Mouse (Mus musculus): ENCODE measurements around the gene Tspan17. TPM values are rescaled to one million over a fixed set of nuclear protein-coding genes. Genes with fewer than 3 reads are reported as not detected.
"Not testable (repeated sequence)": the region's sequence is repeated elsewhere in the genome, so short reads cannot be mapped to it uniquely, and the experiment has no call there.

Tspan17 gene
- polyA plus RNA-seq, 1 experiment from 2014 or later = 5.2 TPM

GRCm38 (mm10) chr13:54781086-54781485 is 8.1 kb upstream of the Tspan17 start:
- WGBS = 76% methylated on average over 3 of the region's 3 CpGs
- Histone ChIP-seq H3K27ac (no peak overlapping the region), H3K4me3 (no peak overlapping the region), H3K36me3 (no peaks in the 10 kb centered on the region), H3K9me3 (no peaks in the 10 kb centered on the region), H3K27me3 (ENCODE audit: insufficient read depth, poor library complexity, severe bottlenecking) (peaks cover 1% of the 10 kb centered on the region; the same call in 1 of the 2 replicates), H3K4me1 (no peaks in the 10 kb centered on the region)
- DNase-seq (ENCODE audit: low spot score) = no peak

GRCm38 (mm10) chr13:54783235-54783634 is 5.9 kb upstream of the Tspan17 start:
- WGBS = 41% methylated on average over 2 of the region's 2 CpGs
- H3K27ac ChIP-seq = no peak overlapping the region
- H3K36me3 ChIP-seq = no peaks in the 10 kb centered on the region
- H3K4me1 ChIP-seq = no peaks in the 10 kb centered on the region
- H3K9me3 ChIP-seq = no peaks in the 10 kb centered on the region
- H3K27me3 ChIP-seq (ENCODE audit: insufficient read depth, poor library complexity, severe bottlenecking) = peaks cover 9% of the 10 kb centered on the region; the same call in 1 of the 2 replicates
- DNase-seq (ENCODE audit: low spot score) = no peak
- H3K4me3 ChIP-seq = no peak overlapping the region

GRCm38 (mm10) chr13:54783698-54784097 is 5.5 kb upstream of the Tspan17 start, which contains the start of gene Eif4e1b:
Eif4e1b (plus strand) TSS chr13:54783998.
- H3K27ac ChIP-seq = no peak within 1 kb of the TSS
- no peaks in the 10 kb centered on the region for H3K36me3 ChIP-seq
- 75% methylated on average over 4 of the region's 4 CpGs for WGBS
- H3K9me3 ChIP-seq = no peaks in the 10 kb centered on the region
- peaks cover 9% of the 10 kb centered on the region; the same call in 1 of the 2 replicates for H3K27me3 ChIP-seq (ENCODE audit: insufficient read depth, poor library complexity, severe bottlenecking)
- DNase-seq (ENCODE audit: low spot score) = no peak
- H3K4me3 ChIP-seq = no peak within 1 kb of the TSS
- peaks cover under 1% of the 10 kb centered on the region; the same call in 1 of the 2 replicates for H3K4me1 ChIP-seq

GRCm38 (mm10) chr13:54787591-54787990 is 1.6 kb upstream of the Tspan17 start:
- not testable (repeated sequence) for H3K36me3 ChIP-seq; H3K27ac ChIP-seq; DNase-seq (ENCODE audit: low spot score); H3K9me3 ChIP-seq; H3K4me3 ChIP-seq
- Histone ChIP-seq H3K27me3 (ENCODE audit: insufficient read depth, poor library complexity, severe bottlenecking) (peaks cover 41% of the 10 kb centered on the region), H3K4me1 (peaks cover 21% of the 10 kb centered on the region)
- WGBS = 81% methylated on average over 2 of the region's 2 CpGs

GRCm38 (mm10) chr13:54789561-54790397 is 602 bp downstream of the Tspan17 start:
- DNase-seq (ENCODE audit: low spot score) = no peak
- peak overlapping the region; percentile 72 for H3K4me3 ChIP-seq
- 2% methylated on average over 38 of the region's 38 CpGs for WGBS
- H3K27ac ChIP-seq = peak overlapping the region; percentile 67
- no peaks in the 10 kb centered on the region for H3K36me3 ChIP-seq
- peaks cover 25% of the 10 kb centered on the region for H3K4me1 ChIP-seq
- peaks cover 63% of the 10 kb centered on the region for H3K27me3 ChIP-seq (ENCODE audit: insufficient read depth, poor library complexity, severe bottlenecking)
- no peaks in the 10 kb centered on the region for H3K9me3 ChIP-seq

GRCm38 (mm10) chr13:54792259-54793230 is 3.4 kb downstream of the Tspan17 start:
- no peaks in the 10 kb centered on the region for H3K9me3 ChIP-seq
- peaks cover 25% of the 10 kb centered on the region for H3K4me1 ChIP-seq
- WGBS = 16% methylated on average over 21 of the region's 21 CpGs
- no peaks in the 10 kb centered on the region for H3K36me3 ChIP-seq
- H3K27ac ChIP-seq = no peak overlapping the region
- no peak for DNase-seq (ENCODE audit: low spot score)
- peaks cover 72% of the 10 kb centered on the region for H3K27me3 ChIP-seq (ENCODE audit: insufficient read depth, poor library complexity, severe bottlenecking)
- no peak overlapping the region for H3K4me3 ChIP-seq

- WGBS = 80% methylated on average over 16 of the region's 16 CpGs
- peaks cover 80% of the 10 kb centered on the region for H3K27me3 ChIP-seq (ENCODE audit: insufficient read depth, poor library complexity, severe bottlenecking)
- no peak overlapping the region for H3K4me3 ChIP-seq
- no peaks in the 10 kb centered on the region for H3K36me3 ChIP-seq
- no peaks in the 10 kb centered on the region for H3K9me3 ChIP-seq
- H3K4me1 ChIP-seq = peaks cover 21% of the 10 kb centered on the region
- H3K27ac ChIP-seq = no peak overlapping the region
- DNase-seq (ENCODE audit: low spot score) = no peak
Observed at GRCm38 (mm10) chr13:54794002-54794577, 4.9 kb downstream of the Tspan17 start.

GRCm38 (mm10) chr13:54794843-54795242 is 5.7 kb downstream of the Tspan17 start:
- Histone ChIP-seq H3K27me3 (ENCODE audit: insufficient read depth, poor library complexity, severe bottlenecking) (peaks cover 81% of the 10 kb centered on the region), H3K27ac (no peak overlapping the region), H3K4me1 (peaks cover 13% of the 10 kb centered on the region), H3K4me3 (no peak overlapping the region), H3K9me3 (no peaks in the 10 kb centered on the region), H3K36me3 (no peaks in the 10 kb centered on the region)
- 46% methylated on average over 5 of the region's 5 CpGs for WGBS
- DNase-seq (ENCODE audit: low spot score) = no peak

GRCm38 (mm10) chr13:54797356-54797755 is 8.2 kb downstream of the Tspan17 start:
- no peaks in the 10 kb centered on the region for H3K9me3 ChIP-seq
- WGBS = 44% methylated on average over 4 of the region's 4 CpGs
- no peaks in the 10 kb centered on the region for H3K36me3 ChIP-seq
- peaks cover 56% of the 10 kb centered on the region for H3K27me3 ChIP-seq (ENCODE audit: insufficient read depth, poor library complexity, severe bottlenecking)
- no peak overlapping the region for H3K4me3 ChIP-seq
- no peak overlapping the region for H3K27ac ChIP-seq
- peaks cover 7% of the 10 kb centered on the region for H3K4me1 ChIP-seq
- DNase-seq (ENCODE audit: low spot score) = no peak

GRCm38 (mm10) chr13:54797861-54798643 is 8.9 kb downstream of the Tspan17 start:
- Histone ChIP-seq H3K9me3 (no peaks in the 10 kb centered on the region), H3K36me3 (no peaks in the 10 kb centered on the region), H3K4me3 (no peak overlapping the region), H3K4me1 (no peaks in the 10 kb centered on the region), H3K27me3 (ENCODE audit: insufficient read depth, poor library complexity, severe bottlenecking) (peaks cover 49% of the 10 kb centered on the region), H3K27ac (no peak overlapping the region)
- WGBS = 71% methylated on average over 16 of the region's 16 CpGs
- no peak for DNase-seq (ENCODE audit: low spot score)

- Histone ChIP-seq H3K4me3 (no peak overlapping the region), H3K27me3 (ENCODE audit: insufficient read depth, poor library complexity, severe bottlenecking) (peaks cover 44% of the 10 kb centered on the region)
- 49% methylated on average over 10 of the region's 10 CpGs for WGBS
Observed at GRCm38 (mm10) chr13:54798740-54799139, 9.6 kb downstream of the Tspan17 start.

GRCm38 (mm10) chr13:54799701-54800100 is 10.5 kb downstream of the Tspan17 start:
- no peak overlapping the region for H3K27ac ChIP-seq
- DNase-seq (ENCODE audit: low spot score) = no peak
- no peaks in the 10 kb centered on the region for H3K4me1 ChIP-seq
- no peaks in the 10 kb centered on the region for H3K9me3 ChIP-seq
- peaks cover 44% of the 10 kb centered on the region for H3K27me3 ChIP-seq (ENCODE audit: insufficient read depth, poor library complexity, severe bottlenecking)
- no peaks in the 10 kb centered on the region for H3K36me3 ChIP-seq
- 15% methylated on average over 9 of the region's 9 CpGs for WGBS
- peak overlapping the region; percentile 31; the same call in 1 of the 2 replicates for H3K4me3 ChIP-seq

More at GRCm38 (mm10) chr13:54798740-54799139, 9.6 kb downstream of the Tspan17 start:
- H3K36me3 ChIP-seq = no peaks in the 10 kb centered on the region
- no peak overlapping the region for H3K27ac ChIP-seq
- no peaks in the 10 kb centered on the region for H3K9me3 ChIP-seq
- no peaks in the 10 kb centered on the region for H3K4me1 ChIP-seq
- no peak for DNase-seq (ENCODE audit: low spot score)
